Mouse (Mus musculus) CH12.LX (cell line): Measurements from ENCODE around the gene Col18a1.

Source experiments
- CTCF ChIP-seq, 2 experiments: IDR thresholded peaks in 1 of 2; conservative IDR thresholded peaks in 1 of 2; 2 replicates each; pipeline ENCODE4 v1.5.1; 2011 to 2012; ENCODE audit warnings: low read depth in 2 of 2, low read length in 2 of 2, improper control_type of control experiment in 1 of 2, inconsistent platforms in 1 of 2, mild to moderate bottlenecking in 1 of 2, moderate library complexity in 1 of 2
- E2F4 ChIP-seq: IDR thresholded peaks from 2 replicates; pipeline ENCODE4 v1.6.1; 2011; ENCODE audit warnings: low read depth, low read length, improper control_type of control experiment; ENCODE audit not compliant: insufficient replicate concordance
- EP300 ChIP-seq: IDR thresholded peaks from 2 replicates; pipeline ENCODE4 v1.6.1; 2011; ENCODE audit warnings: low read length, improper control_type of control experiment
- MYC ChIP-seq: IDR thresholded peaks from 2 replicates; pipeline ENCODE4 v1.6.1; 2011; ENCODE audit warnings: low read depth, mild to moderate bottlenecking, improper control_type of control experiment, low read length
- POLR2A ChIP-seq: IDR thresholded peaks from 2 replicates; pipeline ENCODE4 v1.6.1; 2011; ENCODE audit warnings: low read depth, mild to moderate bottlenecking, improper control_type of control experiment, low read length
- POLR2AphosphoS2 ChIP-seq: IDR thresholded peaks from 2 replicates; pipeline ENCODE4 v1.6.1; 2011; ENCODE audit warnings: low read depth, low read length, improper control_type of control experiment
- TBP ChIP-seq: conservative IDR thresholded peaks from 2 replicates; pipeline ENCODE4 v1.6.1; 2011; ENCODE audit warnings: low read depth, low read length, improper control_type of control experiment
- UBTF ChIP-seq: IDR thresholded peaks from 2 replicates; pipeline ENCODE4 v1.6.1; 2012; ENCODE audit warnings: low read depth, mild to moderate bottlenecking, inconsistent platforms, low read length, improper control_type of control experiment, moderate library complexity
- USF1 ChIP-seq: IDR thresholded peaks from 2 replicates; pipeline ENCODE4 v1.6.1; 2014; ENCODE audit warnings: low read depth, mild to moderate bottlenecking, inconsistent platforms, low read length, improper control_type of control experiment

DNA sequence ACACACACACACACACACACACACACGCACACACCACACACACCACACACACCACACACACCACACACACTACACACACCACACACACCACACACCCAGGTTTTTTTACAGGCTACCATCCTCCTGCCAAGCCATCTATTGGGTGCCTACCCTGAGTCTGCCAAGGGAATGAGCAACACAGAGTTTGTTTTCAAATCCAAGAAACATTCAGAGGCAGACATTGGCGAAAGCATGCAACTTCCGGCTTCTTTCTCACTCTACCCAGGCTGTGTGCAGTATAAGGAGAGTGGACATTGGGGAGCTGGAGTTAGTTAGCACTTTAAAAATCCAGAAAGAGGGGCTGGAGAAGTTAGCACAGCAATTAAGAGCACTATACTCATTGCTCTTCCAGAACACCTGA lies 157.7 kb downstream of the Col18a1 start:
- TF ChIP-seq TBP (no peak), POLR2A (no peak), UBTF (no peak), POLR2AphosphoS2 (no peak), USF1 (no peak), CTCF (conservative IDR thresholded peaks at IDR 0.05 in 1 of 2, IDR thresholded peaks at IDR 0.05 in 1 of 2; ENCODE audit: low read depth in 2 of 2, low read length in 2 of 2) (no peak), MYC (no peak), EP300 (no peak), E2F4 (no peak)
